Mouse (Mus musculus): ENCODE measurements around the gene Mgea5. TPM values are rescaled to one million over a fixed set of nuclear protein-coding genes. Genes with fewer than 3 reads are reported as not detected.

Mgea5 gene
- total RNA-seq, 2 experiments from 2014 or later = 58.5 to 67.4 TPM

- DNase-seq = no peak
Observed at GRCm38 (mm10) chr19:45730042-45730441, 53.6 kb downstream of the Mgea5 start.

GRCm38 (mm10) chr19:45727231-45727630 lies 56.4 kb downstream of the Mgea5 start:
- DNase-seq = no peak

GRCm38 (mm10) chr19:45725677-45726277 lies 57.9 kb downstream of the Mgea5 start:
- no peak for DNase-seq

- no peak for DNase-seq
Observed at GRCm38 (mm10) chr19:45722188-45722587, 61.4 kb downstream of the Mgea5 start.

- no peak for DNase-seq
Observed at GRCm38 (mm10) chr19:45718286-45718685, 65.4 kb downstream of the Mgea5 start.

GRCm38 (mm10) chr19:45717493-45718220 lies 66.0 kb downstream of the Mgea5 start:
- DNase-seq = peak; percentile 64 to 71

GRCm38 (mm10) chr19:45708704-45709103 lies 74.9 kb downstream of the Mgea5 start:
- no peak for DNase-seq

Other genes starting within 250 kb of the Mgea5 start
- gene Poll, start 223.3 kb downstream of the Mgea5 start, total RNA-seq (2021) = 10 to 100 TPM; 10.8 to 13.9 TPM
- gene Gm17018, start 223.2 kb downstream of the Mgea5 start, total RNA-seq (2021) = 10 to 100 TPM; 30.3 to 30.5 TPM
- 10 to 100 TPM; 30.7 to 35.0 TPM for gene Fbxw4, start 123.5 kb downstream of the Mgea5 start, total RNA-seq (2021)
- gene Fgf8, start 40.9 kb downstream of the Mgea5 start, total RNA-seq (2021) = not detected
- gene Npm3, start 34.2 kb downstream of the Mgea5 start, total RNA-seq (2021) = 10 to 100 TPM; 31.7 to 38.0 TPM
- gene Kcnip2, start 32.2 kb upstream of the Mgea5 start, total RNA-seq (2021) = under 1 TPM; 0.23 to 0.36 TPM
- 10 to 100 TPM; 12.9 to 17.9 TPM for gene Armh3, start 214.7 kb upstream of the Mgea5 start, total RNA-seq (2021)
- 10 to 100 TPM; 13.8 to 19.7 TPM for gene Hps6, start 219.7 kb upstream of the Mgea5 start, total RNA-seq (2021)

Measured in adrenal gland, postnatal 36 days (tissue).